Mouse (Mus musculus): ENCODE data around the gene Ifngr2.
"Not testable (repeated sequence)": the region's sequence is repeated elsewhere in the genome, so short reads cannot be mapped to it uniquely, and the experiment has no call there.

The Ifngr2 gene

GRCm38 (mm10) chr16:91546836-91547741 is at the start of gene Ifngr2:
Gene Ifngr2 (plus strand): TSS chr16:91547072.
- peak; percentile 59 for DNase-seq (ENCODE audit: low spot score)

GRCm38 (mm10) chr16:91498041-91498440 is 48.8 kb upstream of the Ifngr2 start:
- no peak for DNase-seq (ENCODE audit: low spot score)

GRCm38 (mm10) chr16:91504701-91505100 is 42.2 kb upstream of the Ifngr2 start:
- DNase-seq (ENCODE audit: low spot score), result no peak

GRCm38 (mm10) chr16:91505116-91505601 is 41.7 kb upstream of the Ifngr2 start:
- no peak for DNase-seq (ENCODE audit: low spot score)

- DNase-seq (ENCODE audit: low spot score), result no peak
These were observed 40.5 kb upstream of the Ifngr2 start for GRCm38 (mm10) chr16:91506396-91506795.

- DNase-seq (ENCODE audit: low spot score), result peak; percentile 93
These were observed 34.6 kb upstream of the Ifngr2 start for GRCm38 (mm10) chr16:91512161-91512787.

GRCm38 (mm10) chr16:91513099-91513498 is 33.8 kb upstream of the Ifngr2 start:
- DNase-seq (ENCODE audit: low spot score), result no peak

- no peak for DNase-seq (ENCODE audit: low spot score)
These were observed 29.9 kb upstream of the Ifngr2 start for GRCm38 (mm10) chr16:91517020-91517419.

- no peak for DNase-seq (ENCODE audit: low spot score)
These were observed 24.8 kb upstream of the Ifngr2 start for GRCm38 (mm10) chr16:91522040-91522439.

GRCm38 (mm10) chr16:91522479-91523309 is 24.2 kb upstream of the Ifngr2 start:
- DNase-seq (ENCODE audit: low spot score), result peak; percentile 43

GRCm38 (mm10) chr16:91524206-91524605 is 22.7 kb upstream of the Ifngr2 start:
- DNase-seq (ENCODE audit: low spot score), result no peak

- no peak for DNase-seq (ENCODE audit: low spot score)
These were observed 20.6 kb upstream of the Ifngr2 start for GRCm38 (mm10) chr16:91526274-91526673.

- no peak for DNase-seq (ENCODE audit: low spot score)
These were observed 19.8 kb upstream of the Ifngr2 start for GRCm38 (mm10) chr16:91527051-91527450.

- no peak for DNase-seq (ENCODE audit: low spot score)
These were observed 19.4 kb upstream of the Ifngr2 start for GRCm38 (mm10) chr16:91527500-91527899.

- DNase-seq (ENCODE audit: low spot score), result no peak
These were observed 18.3 kb upstream of the Ifngr2 start for GRCm38 (mm10) chr16:91528578-91528977.

- DNase-seq (ENCODE audit: low spot score), result not testable (repeated sequence)
These were observed 16.0 kb upstream of the Ifngr2 start for GRCm38 (mm10) chr16:91530830-91531229.

GRCm38 (mm10) chr16:91531856-91532255 is 15.0 kb upstream of the Ifngr2 start:
- no peak for DNase-seq (ENCODE audit: low spot score)

- DNase-seq (ENCODE audit: low spot score), result peak; percentile 49
These were observed 14.4 kb upstream of the Ifngr2 start for GRCm38 (mm10) chr16:91532429-91532828.

- no peak for DNase-seq (ENCODE audit: low spot score)
These were observed 13.5 kb upstream of the Ifngr2 start for GRCm38 (mm10) chr16:91533097-91534001.

- DNase-seq (ENCODE audit: low spot score), result peak; percentile 96
These were observed 12.4 kb upstream of the Ifngr2 start for GRCm38 (mm10) chr16:91534477-91534876.

GRCm38 (mm10) chr16:91534888-91535287 is 12.0 kb upstream of the Ifngr2 start:
- no peak for DNase-seq (ENCODE audit: low spot score)

All from adipocyte (in vitro differentiated cells).